Mouse (Mus musculus) stomach, embryonic 16.5 days (tissue): ENCODE results near the gene Kctd19. TPM values are rescaled to one million over a fixed set of nuclear protein-coding genes. Genes with fewer than 3 reads are reported as not detected.

Source experiments
- ATAC-seq: fragments of 200-750 bp; cut with Nextera tagmentation; 2 replicates; pipeline ENCODE4 v1.8.0; 2017; ENCODE audit warnings: moderate number of reproducible peaks, moderate TSS enrichment; ENCODE audit not compliant: insufficient read depth, low FRiP score
- H3K27ac ChIP-seq: fragments of 300-500 bp; sonication (generic); 2 replicates; pipeline ENCODE4 v1.5.1; 2014; ENCODE audit warnings: low read length
- H3K27me3 ChIP-seq: fragments of 300-500 bp; sonication (generic); 2 replicates; pipeline ENCODE4 v1.6.1; 2014; ENCODE audit warnings: low read length, control low read depth, mixed read lengths; ENCODE audit not compliant: control insufficient read depth, insufficient read depth
- H3K36me3 ChIP-seq: fragments of 300-500 bp; sonication (generic); 2 replicates; pipeline ENCODE4 v1.6.1; 2014; ENCODE audit warnings: low read length; ENCODE audit not compliant: control insufficient read depth, insufficient read depth
- H3K4me1 ChIP-seq: fragments of 300-500 bp; sonication (generic); 2 replicates; pipeline ENCODE4 v1.6.1; 2014; ENCODE audit warnings: low read length, control low read depth, mixed read lengths; ENCODE audit not compliant: control insufficient read depth, insufficient read depth
- H3K4me2 ChIP-seq: fragments of 300-500 bp; sonication (generic); 2 replicates; pipeline ENCODE4 v1.6.1; 2014; ENCODE audit warnings: low read depth, low read length, mixed read lengths
- H3K4me3 ChIP-seq: fragments of 300-500 bp; sonication (generic); replicated peaks from 2 replicates; pipeline ENCODE4 v1.5.1; 2014; ENCODE audit warnings: mild to moderate bottlenecking, low read length
- H3K9ac ChIP-seq: fragments of 300-500 bp; sonication (generic); 2 replicates; pipeline ENCODE4 v1.6.1; 2014; ENCODE audit warnings: low read length
- H3K9me3 ChIP-seq: fragments of 300-500 bp; sonication (generic); replicated peaks from 2 replicates; pipeline ENCODE4 v1.6.1; 2016; ENCODE audit warnings: low read length, control low read depth; ENCODE audit not compliant: control insufficient read depth
- WGBS: fragments of 180-500 bp; shearing (Covaris S2); extraction: QIAGEN DNeasy Blood & Tissue Kit; methylation state at CpG from one replicate; pipeline ENCODE4 v1.1.7; 2014; 5-methylcytosine and 5-hydroxymethylcytosine counted together
- polyA plus RNA-seq: library from polyadenylated mRNA; unstranded; fragments of >200 nt; fragmentation: Nextera tagmentation; extraction: Ambion mirVana; gene quantifications from 2 replicates; pipeline ENCODE4 v1.2.1, GENCODE M21; 2015

Kctd19 gene
- polyA plus RNA-seq, 1 experiment from 2014 or later = not detected

DNA sequence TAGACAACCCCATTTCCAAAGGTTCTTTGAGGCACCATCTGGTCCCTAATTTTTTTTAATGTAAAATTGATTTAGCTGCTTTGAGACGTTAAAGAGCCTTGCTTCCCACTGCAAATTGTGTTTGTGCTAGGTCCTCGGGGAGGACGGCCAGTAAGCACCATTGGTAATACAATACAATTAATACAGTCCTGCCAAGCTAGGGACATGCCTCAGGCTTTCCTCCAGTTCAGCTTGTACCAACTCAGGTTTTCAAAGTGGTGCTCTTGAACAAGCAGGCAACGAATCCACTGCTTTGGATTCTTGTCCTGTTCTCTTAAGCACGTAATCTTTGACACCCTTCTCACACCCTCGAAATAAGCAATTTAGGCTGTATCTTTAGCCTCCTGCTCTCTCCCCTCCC lies 19.7 kb upstream of the Kctd19 start:
- ATAC-seq = no peak
- Histone ChIP-seq H3K4me1 (0 out of 2 replicates have a peak, but pooled peaks cover 8% of the 10 kb centered on the region), H3K4me2 (no peak overlapping the region), H3K36me3 (no peaks in the 10 kb centered on the region), H3K9me3 (no peaks in the 10 kb centered on the region), H3K4me3 (no peak overlapping the region), H3K27ac (no peak overlapping the region), H3K27me3 (no peaks in the 10 kb centered on the region), H3K9ac (no peak overlapping the region)
- 56% methylated on average over 6 of the region's 6 CpGs for WGBS

DNA sequence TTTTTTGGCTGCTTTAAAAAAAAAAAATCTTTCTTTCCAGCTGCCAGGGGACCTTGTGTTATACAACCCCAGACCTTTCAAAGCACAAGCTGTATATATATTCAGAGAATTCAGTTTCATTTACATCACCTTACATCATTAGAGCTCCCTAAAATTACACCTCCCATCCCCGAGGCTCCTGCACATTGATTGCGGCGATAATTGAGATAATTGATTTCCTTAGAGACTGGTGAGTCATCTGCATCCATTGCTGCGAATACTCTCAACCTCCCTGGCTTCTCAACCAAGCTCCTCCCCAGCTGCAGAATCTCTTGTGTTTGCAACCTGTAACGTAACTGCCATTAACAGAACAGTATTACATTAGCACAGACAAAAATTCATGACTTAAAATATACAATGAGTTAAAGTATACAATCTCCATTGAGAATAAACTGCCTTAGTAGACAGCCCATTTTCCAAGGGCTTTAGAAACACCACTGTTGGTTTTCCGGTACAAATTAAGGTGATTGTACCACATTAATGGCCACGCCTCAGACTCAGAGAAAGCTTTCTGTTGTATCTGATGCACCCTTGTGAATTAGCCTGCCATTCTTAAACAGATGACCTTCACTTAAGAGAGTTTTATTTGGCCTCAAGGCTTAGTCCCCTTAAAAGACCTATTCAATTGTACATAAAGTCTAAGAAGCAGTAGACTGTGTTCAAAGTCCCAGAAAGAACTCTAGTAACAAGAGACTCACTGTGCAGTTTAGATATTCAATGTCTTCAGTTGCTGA lies 18.6 kb upstream of the Kctd19 start:
- no peak overlapping the region for H3K4me3 ChIP-seq
- H3K4me2 ChIP-seq = no peak overlapping the region
- no peak for ATAC-seq
- 61% methylated on average over 7 of the region's 7 CpGs for WGBS
- no peaks in the 10 kb centered on the region for H3K36me3 ChIP-seq
- no peaks in the 10 kb centered on the region for H3K9me3 ChIP-seq
- no peak overlapping the region for H3K9ac ChIP-seq
- no peak overlapping the region for H3K27ac ChIP-seq
- 0 out of 2 replicates have a peak, but pooled peaks cover 8% of the 10 kb centered on the region for H3K4me1 ChIP-seq
- no peaks in the 10 kb centered on the region for H3K27me3 ChIP-seq

DNA sequence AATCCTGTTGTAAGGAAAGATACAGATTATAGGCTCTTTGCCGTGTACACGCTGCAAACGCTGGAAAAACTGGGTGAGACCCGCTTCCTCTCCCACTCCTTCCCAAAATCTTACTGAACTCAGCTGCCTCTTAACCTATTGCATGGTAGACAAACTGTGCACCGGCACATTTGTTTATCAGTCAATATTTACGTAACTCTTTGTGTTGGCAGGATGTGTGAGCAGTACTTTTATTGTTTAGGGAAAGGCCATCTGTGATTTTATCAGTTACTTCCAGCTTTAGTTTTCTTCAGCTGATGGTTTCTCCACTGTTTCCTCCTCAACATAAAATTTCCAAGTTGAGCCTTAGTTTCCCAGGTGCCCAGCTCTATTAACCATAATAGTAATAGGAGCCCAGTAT lies 13.6 kb upstream of the Kctd19 start:
- Histone ChIP-seq H3K4me2 (no peak overlapping the region), H3K36me3 (no peaks in the 10 kb centered on the region), H3K9me3 (no peaks in the 10 kb centered on the region), H3K27me3 (no peaks in the 10 kb centered on the region), H3K27ac (no peak overlapping the region), H3K4me3 (no peak overlapping the region), H3K9ac (no peak overlapping the region), H3K4me1 (no peaks in the 10 kb centered on the region)
- WGBS = 44% methylated on average over 6 of the region's 6 CpGs
- ATAC-seq = no peak

DNA sequence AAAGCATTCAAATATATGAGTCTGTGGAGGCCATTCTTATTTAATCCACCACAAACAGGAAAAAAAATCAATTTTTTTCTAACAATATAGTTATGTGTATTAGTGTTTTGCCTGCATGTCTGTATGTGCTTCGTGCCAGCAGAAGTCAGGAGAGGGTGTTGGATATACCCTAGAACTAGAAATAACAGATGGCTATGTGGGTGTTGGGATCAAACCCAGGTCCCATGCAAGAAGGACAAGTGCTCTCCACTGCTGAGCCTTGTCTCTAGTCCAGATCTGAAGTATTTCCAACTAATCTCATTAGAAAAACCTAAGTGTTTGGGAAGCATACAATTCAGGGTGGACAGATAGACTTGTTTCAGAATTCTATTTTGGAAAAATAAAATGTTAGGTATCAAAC lies 8.7 kb upstream of the Kctd19 start:
- H3K4me2 ChIP-seq = no peak overlapping the region
- no peak overlapping the region for H3K9ac ChIP-seq
- no peaks in the 10 kb centered on the region for H3K27me3 ChIP-seq
- H3K4me3 ChIP-seq = no peak overlapping the region
- no peak for ATAC-seq
- H3K36me3 ChIP-seq = no peaks in the 10 kb centered on the region
- no peak overlapping the region for H3K27ac ChIP-seq
- H3K4me1 ChIP-seq = no peaks in the 10 kb centered on the region
- 62% methylated on average over 1 of the region's 1 CpGs for WGBS
- H3K9me3 ChIP-seq = no peaks in the 10 kb centered on the region

GRCm38 (mm10) chr8:105419800-105420199 lies 6.5 kb upstream of the Kctd19 start:
- WGBS = 64% methylated on average over 4 of the region's 4 CpGs
- no peaks in the 10 kb centered on the region for H3K36me3 ChIP-seq
- H3K4me3 ChIP-seq = no peak overlapping the region
- no peaks in the 10 kb centered on the region for H3K4me1 ChIP-seq
- no peak overlapping the region for H3K9ac ChIP-seq
- H3K27me3 ChIP-seq = no peaks in the 10 kb centered on the region
- H3K9me3 ChIP-seq = no peaks in the 10 kb centered on the region
- H3K4me2 ChIP-seq = no peak overlapping the region
- no peak overlapping the region for H3K27ac ChIP-seq
- ATAC-seq = no peak

DNA sequence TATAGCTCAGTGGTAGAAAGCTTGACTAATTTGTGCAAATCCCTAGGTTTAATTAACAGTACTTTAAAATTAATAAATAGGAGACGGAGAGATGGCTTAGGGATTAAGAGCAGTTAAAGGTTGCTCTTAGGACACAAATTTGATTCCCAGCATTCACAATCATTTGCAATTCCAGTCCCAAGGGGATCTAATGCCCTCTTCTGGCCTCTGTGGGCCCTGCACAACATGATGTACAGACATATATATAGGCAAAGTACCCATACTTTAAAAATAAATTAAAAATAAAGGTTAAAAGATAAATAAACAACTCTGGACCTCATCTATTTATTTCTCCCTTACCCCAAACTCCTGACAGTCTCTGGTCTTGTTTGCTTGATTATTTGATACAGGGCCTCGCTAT lies 5.7 kb upstream of the Kctd19 start:
- ATAC-seq = no peak
- no peaks in the 10 kb centered on the region for H3K4me1 ChIP-seq
- no peaks in the 10 kb centered on the region for H3K9me3 ChIP-seq
- H3K36me3 ChIP-seq = no peaks in the 10 kb centered on the region
- H3K9ac ChIP-seq = no peak overlapping the region
- peaks cover 6% of the 10 kb centered on the region; the same call in 1 of the 2 replicates for H3K27me3 ChIP-seq
- no peak overlapping the region for H3K4me3 ChIP-seq
- no peak overlapping the region for H3K4me2 ChIP-seq
- H3K27ac ChIP-seq = no peak overlapping the region
- WGBS = 75% methylated on average over 2 of the region's 2 CpGs

DNA sequence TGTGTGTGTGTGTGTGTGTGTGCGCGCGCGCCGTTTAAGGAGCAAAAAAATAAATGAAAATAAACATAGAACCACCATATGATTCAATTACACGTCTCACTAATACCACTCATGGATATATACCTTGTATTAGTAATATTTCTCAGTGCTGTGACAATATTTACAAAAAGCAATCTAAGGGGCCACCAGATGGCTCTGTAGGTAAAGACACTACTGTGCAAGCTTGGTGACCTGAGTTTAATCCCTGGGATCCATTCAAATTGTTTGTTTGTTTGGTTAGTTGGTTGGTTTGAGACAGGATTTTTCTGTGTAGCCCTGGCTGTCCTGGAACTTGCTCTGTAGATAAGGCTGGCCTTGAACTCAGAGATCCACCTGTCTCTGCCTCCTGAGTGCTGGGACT lies 3.4 kb downstream of the Kctd19 start:
- H3K27ac ChIP-seq = no peak overlapping the region
- no peaks in the 10 kb centered on the region for H3K9me3 ChIP-seq
- no peaks in the 10 kb centered on the region for H3K36me3 ChIP-seq
- no peak overlapping the region for H3K4me2 ChIP-seq
- ATAC-seq = no peak
- peaks cover 16% of the 10 kb centered on the region; the same call in 1 of the 2 replicates for H3K27me3 ChIP-seq
- no peak overlapping the region for H3K9ac ChIP-seq
- 0 out of 2 replicates have a peak, but pooled peaks cover 12% of the 10 kb centered on the region for H3K4me1 ChIP-seq
- WGBS = 90% methylated on average over 6 of the region's 6 CpGs
- no peak overlapping the region for H3K4me3 ChIP-seq

DNA sequence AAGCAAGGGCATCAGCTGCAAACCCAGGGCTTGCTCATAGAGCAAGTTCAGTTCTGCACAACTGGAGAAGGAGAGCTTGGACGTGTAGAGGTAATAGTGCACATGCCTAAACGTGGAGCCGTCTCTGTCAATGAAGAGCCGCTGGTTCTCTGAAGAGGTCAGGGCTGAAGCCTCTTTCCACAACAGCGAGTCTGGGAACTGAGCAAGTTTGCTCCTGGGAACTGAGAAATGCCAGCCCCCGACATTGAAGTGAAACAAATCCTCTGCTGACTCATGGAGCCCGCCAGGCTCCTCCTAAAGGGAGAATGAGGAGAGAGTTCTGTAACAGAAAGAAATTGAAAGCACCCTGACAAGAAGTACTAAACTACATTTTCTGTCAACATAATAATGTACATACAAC lies 5.0 kb downstream of the Kctd19 start:
- H3K27me3 ChIP-seq = peaks cover 3% of the 10 kb centered on the region; the same call in 1 of the 2 replicates
- H3K9ac ChIP-seq = no peak overlapping the region
- ATAC-seq = no peak
- H3K36me3 ChIP-seq = no peaks in the 10 kb centered on the region
- no peak overlapping the region for H3K4me2 ChIP-seq
- 0 out of 2 replicates have a peak, but pooled peaks cover 11% of the 10 kb centered on the region for H3K4me1 ChIP-seq
- H3K9me3 ChIP-seq = no peaks in the 10 kb centered on the region
- WGBS = 44% methylated on average over 7 of the region's 7 CpGs
- no peak overlapping the region for H3K4me3 ChIP-seq
- H3K27ac ChIP-seq = no peak overlapping the region

- no peak for ATAC-seq
- Histone ChIP-seq H3K36me3 (no peaks in the 10 kb centered on the region), H3K4me3 (no peak overlapping the region), H3K27me3 (no peaks in the 10 kb centered on the region), H3K4me2 (no peak overlapping the region), H3K9ac (no peak overlapping the region), H3K27ac (peak overlapping the region; percentile 18; the same call in 1 of the 2 replicates), H3K4me1 (0 out of 2 replicates have a peak, but pooled peaks cover 10% of the 10 kb centered on the region), H3K9me3 (no peaks in the 10 kb centered on the region)
- 31% methylated on average over 10 of the region's 10 CpGs for WGBS
Observed at GRCm38 (mm10) chr8:105406416-105406815, 6.9 kb downstream of the Kctd19 start.
